Mouse (Mus musculus) myocyte (in vitro differentiated cells): ENCODE results near the gene Cerk. TPM values are rescaled to one million over a fixed set of nuclear protein-coding genes. Genes with fewer than 3 reads are reported as not detected.
"Not testable (repeated sequence)": the region's sequence is repeated elsewhere in the genome, so short reads cannot be mapped to it uniquely, and the experiment has no call there.

ENCODE experiments used
- H3K27me3 ChIP-seq: one replicate; pipeline ENCODE4 v1.6.1; 2011; ENCODE audit not compliant: control insufficient read depth, insufficient read depth, insufficient read length
- H3K36me3 ChIP-seq: one replicate; pipeline ENCODE4 v1.6.1; 2011; ENCODE audit not compliant: control insufficient read depth, insufficient read depth
- H3K4me2 ChIP-seq: one replicate; pipeline ENCODE4 v1.6.1; 2011; ENCODE audit warnings: low read depth, control low read depth
- H3K4me3 ChIP-seq: one replicate; pipeline ENCODE4 v1.5.1; 2011; ENCODE audit warnings: mild to moderate bottlenecking, control low read depth, moderate library complexity
- H3K79me2 ChIP-seq: one replicate; pipeline ENCODE4 v1.6.1; 2011; ENCODE audit not compliant: control insufficient read depth, insufficient read depth
- H3ac ChIP-seq: one replicate; pipeline ENCODE4 v1.6.1; 2011; ENCODE audit not compliant: control insufficient read depth, insufficient read length
- CEBPB ChIP-seq: IDR thresholded peaks from 2 replicates; pipeline ENCODE4 v1.6.1; 2011; ENCODE audit warnings: mild to moderate bottlenecking, moderate library complexity; ENCODE audit not compliant: poor library complexity, insufficient read depth, severe bottlenecking
- E2F4 ChIP-seq: IDR thresholded peaks from one replicate; pipeline ENCODE4 v1.6.1; 2011; ENCODE audit warnings: mild to moderate bottlenecking, control low read depth, moderate library complexity; ENCODE audit not compliant: insufficient read depth
- MAX ChIP-seq: IDR thresholded peaks from one replicate; pipeline ENCODE4 v1.6.1; 2011; ENCODE audit warnings: low read depth, mild to moderate bottlenecking, control low read depth
- MYOD1 ChIP-seq, 3 experiments: IDR thresholded peaks; one replicate each; pipeline ENCODE4 v1.6.1; 2011; ENCODE audit warnings: control low read depth in 2 of 3, low read depth in 2 of 3, mild to moderate bottlenecking in 2 of 3, moderate library complexity in 1 of 3; ENCODE audit not compliant: insufficient read length in 2 of 3, control insufficient read depth in 1 of 3
- MYOG ChIP-seq, 3 experiments: IDR thresholded peaks; one replicate each; pipeline ENCODE4 v1.6.1; 2011; ENCODE audit warnings: control low read depth in 2 of 3, low read depth in 2 of 3, mild to moderate bottlenecking in 2 of 3; ENCODE audit not compliant: insufficient read length in 2 of 3, control insufficient read depth in 1 of 3, insufficient read depth in 1 of 3
- POLR2A ChIP-seq: IDR thresholded peaks from one replicate; pipeline ENCODE4 v1.6.1; 2011; ENCODE audit warnings: low read depth, mild to moderate bottlenecking, control low read depth, moderate library complexity; ENCODE audit not compliant: insufficient read length
- POLR2AphosphoS2 ChIP-seq: IDR thresholded peaks from one replicate; pipeline ENCODE4 v1.6.1; 2011; ENCODE audit warnings: low read depth, control low read depth; ENCODE audit not compliant: insufficient read length
- REST ChIP-seq: IDR thresholded peaks from one replicate; pipeline ENCODE4 v1.6.1; 2011; ENCODE audit warnings: mild to moderate bottlenecking, control low read depth, moderate library complexity; ENCODE audit not compliant: insufficient read depth, insufficient read length
- SRF ChIP-seq: IDR thresholded peaks from one replicate; pipeline ENCODE4 v1.6.1; 2011; ENCODE audit warnings: low read depth; ENCODE audit not compliant: control insufficient read depth, insufficient read length
- TCF12 ChIP-seq: IDR thresholded peaks from one replicate; pipeline ENCODE4 v1.6.1; 2011; ENCODE audit warnings: mild to moderate bottlenecking, control low read depth; ENCODE audit not compliant: poor library complexity, insufficient read depth, severe bottlenecking
- TCF3 ChIP-seq: IDR thresholded peaks from one replicate; pipeline ENCODE4 v1.6.1; 2011; ENCODE audit warnings: low read depth, control low read depth; ENCODE audit not compliant: insufficient read length
- USF1 ChIP-seq: IDR thresholded peaks from one replicate; pipeline ENCODE4 v1.6.1; 2011; ENCODE audit warnings: low read depth, mild to moderate bottlenecking, control low read depth, moderate library complexity
- polyA plus RNA-seq: library from polyadenylated mRNA; unstranded; fragments of >200 nt; fragmentation: generic; extraction: Trizol; gene quantifications from one replicate; pipeline ENCODE4 v1.2.1, GENCODE M21; 2012; ENCODE audit warnings: missing spikeins

Cerk gene
- polyA plus RNA-seq, 1 experiment: 13.8 TPM

DNA sequence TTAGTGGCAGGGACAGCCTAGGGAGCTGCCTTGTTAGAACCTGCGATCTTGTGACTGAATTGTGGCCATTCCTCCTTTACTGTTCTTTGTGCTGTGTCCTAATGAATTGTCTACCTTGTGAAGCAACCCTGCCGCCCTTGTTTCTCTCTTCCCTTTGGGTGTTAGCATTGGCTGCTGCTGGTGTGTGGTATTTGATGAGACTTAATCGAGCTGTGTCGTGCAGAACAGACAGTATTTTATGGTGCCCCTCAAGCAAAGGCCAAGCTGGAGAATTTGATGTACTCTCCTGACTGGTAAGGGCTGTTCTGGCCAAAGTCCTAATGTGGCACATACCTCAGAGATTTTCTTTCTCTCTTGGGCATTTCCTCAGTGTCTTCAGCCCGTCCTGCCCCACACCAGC lies 40.3 kb upstream of the Cerk start:
- H3K4me2 ChIP-seq: no peak overlapping the region
- H3K79me2 ChIP-seq: no peaks in the 10 kb centered on the region
- no peak overlapping the region for H3ac ChIP-seq
- H3K36me3 ChIP-seq: no peaks in the 10 kb centered on the region
- no peaks in the 10 kb centered on the region for H3K27me3 ChIP-seq
- no peak overlapping the region for H3K4me3 ChIP-seq
- TF ChIP-seq USF1 (no peak), MYOD1 (IDR thresholded peaks at IDR 0.05; ENCODE audit: control insufficient read depth in 1 of 3, insufficient read length in 2 of 3, low read depth in 2 of 3) (no peak), POLR2AphosphoS2 (no peak), REST (no peak), TCF12 (no peak), MAX (no peak), SRF (no peak), MYOG (IDR thresholded peaks at IDR 0.05; ENCODE audit: control insufficient read depth in 1 of 3, insufficient read depth in 1 of 3, insufficient read length in 2 of 3, low read depth in 2 of 3) (no peak), POLR2A (no peak), CEBPB (no peak), TCF3 (no peak), E2F4 (no peak)

DNA sequence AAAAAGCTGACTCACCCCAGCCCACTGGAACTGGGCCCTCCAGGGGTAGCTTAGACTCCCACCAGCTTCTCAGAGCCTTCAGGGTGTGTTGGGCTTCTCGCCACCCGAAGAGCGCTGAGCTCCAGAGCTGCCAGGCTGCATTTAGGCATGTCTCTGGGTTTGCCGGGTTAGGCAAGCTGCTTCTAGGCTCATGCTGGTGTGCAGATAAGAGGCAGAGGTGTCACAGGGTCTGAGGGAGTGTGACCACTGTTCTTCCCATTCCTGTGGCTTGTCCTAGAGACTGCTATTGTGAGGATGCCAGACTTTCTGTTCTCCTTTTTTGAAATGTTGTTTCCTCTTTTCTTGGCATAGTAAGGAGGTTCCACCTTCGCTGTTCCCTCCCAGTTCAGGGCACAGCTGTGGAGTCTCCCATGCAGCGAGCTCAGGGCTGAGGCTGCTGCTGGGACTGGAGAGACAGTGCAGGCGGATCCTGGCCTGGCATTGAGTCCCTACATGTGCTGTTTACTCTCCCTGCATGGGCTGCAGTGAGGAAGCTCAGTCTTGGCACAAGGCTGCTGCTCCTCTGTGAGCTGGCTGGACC lies 39.1 kb upstream of the Cerk start:
- no peaks in the 10 kb centered on the region for H3K27me3 ChIP-seq
- H3K79me2 ChIP-seq: no peaks in the 10 kb centered on the region
- no peaks in the 10 kb centered on the region for H3K36me3 ChIP-seq
- no peak overlapping the region for H3K4me3 ChIP-seq
- no peak overlapping the region for H3ac ChIP-seq
- H3K4me2 ChIP-seq: no peak overlapping the region
- TF ChIP-seq REST (no peak), MYOD1 (IDR thresholded peaks at IDR 0.05; ENCODE audit: control insufficient read depth in 1 of 3, insufficient read length in 2 of 3, low read depth in 2 of 3) (no peak), TCF12 (no peak), POLR2A (no peak), CEBPB (no peak), SRF (no peak), MAX (no peak), E2F4 (no peak), POLR2AphosphoS2 (no peak), TCF3 (no peak), USF1 (no peak)

DNA sequence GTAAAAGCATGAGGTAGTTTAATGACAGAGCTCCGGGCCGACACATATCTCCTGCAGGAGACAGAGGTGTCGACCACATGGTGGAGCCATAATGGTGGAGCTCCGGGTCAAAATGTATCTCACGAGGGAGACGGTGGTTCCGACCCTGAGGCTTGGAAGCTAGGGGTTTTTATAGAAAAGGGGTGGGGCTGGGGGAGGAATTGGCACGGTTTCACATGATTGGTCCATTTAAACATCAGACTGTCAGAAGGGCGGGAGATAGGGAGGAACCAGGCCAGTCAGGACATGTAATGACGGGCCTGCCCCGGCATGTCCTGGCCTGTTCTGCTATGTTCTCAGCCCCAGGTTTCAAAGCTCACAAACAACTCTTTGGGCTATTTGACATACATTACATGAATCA lies 36.0 kb upstream of the Cerk start:
- H3K4me3 ChIP-seq, H3K4me2 ChIP-seq, H3K36me3 ChIP-seq, H3K27me3 ChIP-seq, H3K79me2 ChIP-seq, H3ac ChIP-seq: not testable (repeated sequence)

DNA sequence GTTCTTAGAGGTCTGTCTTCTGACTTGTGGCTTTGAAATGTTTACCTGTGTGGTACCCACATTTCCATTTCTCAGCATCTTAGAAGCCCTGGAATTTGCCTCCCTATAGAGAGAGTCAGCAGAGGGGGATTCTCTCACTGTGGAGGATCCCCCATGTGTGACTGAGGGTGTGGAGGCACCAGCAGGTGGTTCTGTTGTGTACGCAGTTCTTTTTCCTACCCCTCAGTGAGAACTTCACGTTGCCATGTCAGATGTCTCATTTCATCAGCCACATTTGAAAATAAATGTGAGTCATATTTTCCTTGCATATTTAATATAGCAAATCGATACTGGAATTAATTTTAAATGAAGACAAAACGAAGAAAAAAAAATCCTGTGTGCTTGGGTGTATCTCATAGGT lies 35.4 kb upstream of the Cerk start:
- TF ChIP-seq REST (no peak), MYOD1 (IDR thresholded peaks at IDR 0.05; ENCODE audit: control insufficient read depth in 1 of 3, insufficient read length in 2 of 3, low read depth in 2 of 3) (no peak), CEBPB (no peak), MAX (no peak), USF1 (no peak), SRF (no peak), MYOG (IDR thresholded peaks at IDR 0.05; ENCODE audit: control insufficient read depth in 1 of 3, insufficient read depth in 1 of 3, insufficient read length in 2 of 3, low read depth in 2 of 3) (no peak), E2F4 (no peak), TCF12 (no peak), TCF3 (no peak), POLR2A (no peak), POLR2AphosphoS2 (no peak)
- Histone ChIP-seq H3K27me3 (no peaks in the 10 kb centered on the region), H3K4me2 (no peak overlapping the region), H3K79me2 (no peaks in the 10 kb centered on the region), H3K4me3 (no peak overlapping the region), H3K36me3 (no peaks in the 10 kb centered on the region), H3ac (no peak overlapping the region)

DNA sequence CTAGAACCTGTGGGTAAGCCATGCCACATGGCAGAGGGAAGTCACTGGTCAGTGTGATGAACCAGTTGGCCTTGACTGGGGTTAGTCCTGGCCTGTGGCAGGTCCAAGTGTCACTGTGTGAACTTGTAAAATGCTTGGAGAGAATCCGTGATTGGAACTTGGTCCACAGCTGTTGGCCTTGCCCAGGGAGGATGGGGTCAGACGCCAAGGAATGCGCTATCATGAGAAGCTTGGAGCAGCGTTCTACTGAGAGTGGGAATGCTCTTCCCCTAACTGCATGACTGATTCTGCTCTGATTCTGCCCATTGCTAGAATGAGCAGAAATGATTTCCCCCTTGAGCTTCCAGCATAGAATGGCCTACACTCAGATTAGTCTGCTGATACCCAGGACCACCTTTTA lies 34.8 kb upstream of the Cerk start:
- no peak overlapping the region for H3K4me2 ChIP-seq
- no peaks in the 10 kb centered on the region for H3K27me3 ChIP-seq
- TF ChIP-seq MYOG (IDR thresholded peaks at IDR 0.05; ENCODE audit: control insufficient read depth in 1 of 3, insufficient read depth in 1 of 3, insufficient read length in 2 of 3, low read depth in 2 of 3): peak in 2 of 3 experiments; percentile 33 to 68
- no peak for TF ChIP-seq POLR2AphosphoS2
- no peak for TF ChIP-seq E2F4
- TF ChIP-seq MYOD1 (IDR thresholded peaks at IDR 0.05; ENCODE audit: control insufficient read depth in 1 of 3, insufficient read length in 2 of 3, low read depth in 2 of 3): peak in 2 of 3 experiments; percentile 32 to 49
- H3ac ChIP-seq: no peak overlapping the region
- H3K4me3 ChIP-seq: no peak overlapping the region
- no peaks in the 10 kb centered on the region for H3K36me3 ChIP-seq
- H3K79me2 ChIP-seq: no peaks in the 10 kb centered on the region
